Mouse (Mus musculus): ENCODE measurements at regions not wholly inside any gene's neighbourhood (a gene's known extent, or its start where the extent isn't known, plus 50 kb on each side); places are given as distances from the start of the nearest gene placed in this dataset.

DNA sequence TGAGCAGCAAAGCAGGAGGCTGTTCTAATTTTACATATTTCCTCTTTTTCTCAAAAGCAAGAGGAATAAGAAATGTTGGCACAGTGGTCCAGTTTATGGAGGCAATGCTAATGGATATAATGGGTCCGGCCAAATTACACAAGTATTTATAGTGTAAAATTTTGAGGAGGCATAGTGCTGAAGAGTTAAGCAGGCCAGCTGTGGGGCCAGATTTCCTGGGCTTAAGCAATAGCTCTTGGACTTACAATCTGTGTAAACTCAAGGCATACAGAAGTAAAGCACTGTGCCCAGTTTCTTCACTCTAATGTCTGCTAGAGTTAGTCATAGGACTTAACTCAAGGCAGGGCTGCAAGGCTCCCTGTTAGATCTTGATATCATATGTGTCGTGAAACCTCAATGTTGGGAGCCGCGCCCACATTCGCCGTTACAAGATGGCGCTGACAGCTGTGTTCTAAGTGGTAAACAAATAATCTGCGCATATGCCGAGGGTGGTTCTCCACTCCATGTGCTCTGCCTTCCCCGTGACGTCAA, 2094.9 kb downstream of the 4930444P10Rik start:
- TF ChIP-seq CTCF (conservative IDR thresholded peaks at IDR 0.05; ENCODE audit: insufficient read depth, insufficient read length, low read depth, low read length) (no peak), POLR2A (IDR thresholded peaks at IDR 0.05; ENCODE audit: low read depth, low read length) (no peak)

Data from kidney, adult 2 months (tissue).